Mouse (Mus musculus) testis, postnatal 10 days (tissue): ENCODE data around the gene Armh4.

Experiments used
- DNase-seq: peaks from one replicate; pipeline ENCODE4 v3.0.0; 2021; ENCODE audit warnings: low spot score

Armh4 gene

GRCm38 (mm10) chr14:49733950-49734349 lies 49.2 kb downstream of the Armh4 start:
- DNase-seq = no peak

DNA sequence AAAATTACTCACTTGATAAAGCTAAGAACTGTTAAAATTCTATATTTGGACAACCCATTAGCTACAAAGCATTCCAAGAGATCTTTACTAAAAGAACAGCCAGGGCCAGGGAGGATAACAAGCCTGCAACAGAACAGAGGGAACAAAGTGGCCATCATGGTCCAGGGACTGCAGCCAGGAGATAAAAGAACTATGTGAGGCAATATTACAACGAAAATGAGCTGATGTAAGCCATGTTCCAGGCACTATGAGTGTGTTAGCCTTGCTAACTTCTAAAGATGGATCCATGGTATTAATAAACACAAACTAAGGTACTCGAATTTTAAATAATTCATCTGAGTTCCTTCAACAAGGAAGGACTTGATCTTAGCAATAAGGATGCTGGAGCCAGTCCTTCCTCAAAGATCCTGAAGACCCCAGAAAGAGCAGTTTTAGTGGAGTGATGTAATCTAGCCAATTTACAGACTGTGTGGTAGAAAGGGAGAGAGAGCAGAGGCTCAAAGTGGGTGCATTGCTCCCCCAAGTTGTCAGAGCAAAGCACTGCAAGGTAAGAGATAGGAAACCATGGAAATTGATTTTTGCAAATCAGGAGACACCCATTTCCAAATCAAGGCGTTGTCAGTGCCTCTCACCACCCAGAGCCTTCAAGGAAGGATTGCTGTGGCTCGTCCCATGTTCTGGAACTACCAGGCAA lies 59.7 kb downstream of the Armh4 start:
- no peak for DNase-seq

DNA sequence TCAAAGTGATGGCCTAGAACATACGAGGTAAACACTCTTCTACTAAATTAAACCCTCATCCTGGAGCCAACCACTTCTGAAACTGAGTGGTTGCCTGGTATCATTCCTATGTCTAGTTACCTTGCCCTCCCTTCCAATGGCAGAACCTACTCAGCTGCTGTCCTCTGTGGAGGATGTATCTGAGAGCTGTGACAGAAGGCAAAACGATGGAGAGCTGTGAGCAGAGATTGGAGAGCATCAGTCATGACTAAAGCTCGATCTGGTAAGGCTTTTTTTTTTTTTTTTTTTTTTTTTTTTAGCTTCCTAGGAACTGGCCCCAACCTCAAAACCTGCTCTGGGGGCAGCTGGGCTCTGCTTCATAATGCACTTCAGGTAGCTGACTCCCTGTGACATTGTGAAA lies 60.4 kb downstream of the Armh4 start:
- no peak for DNase-seq

- DNase-seq = no peak
Measured at GRCm38 (mm10) chr14:49721281-49721680, 61.9 kb downstream of the Armh4 start.

DNA sequence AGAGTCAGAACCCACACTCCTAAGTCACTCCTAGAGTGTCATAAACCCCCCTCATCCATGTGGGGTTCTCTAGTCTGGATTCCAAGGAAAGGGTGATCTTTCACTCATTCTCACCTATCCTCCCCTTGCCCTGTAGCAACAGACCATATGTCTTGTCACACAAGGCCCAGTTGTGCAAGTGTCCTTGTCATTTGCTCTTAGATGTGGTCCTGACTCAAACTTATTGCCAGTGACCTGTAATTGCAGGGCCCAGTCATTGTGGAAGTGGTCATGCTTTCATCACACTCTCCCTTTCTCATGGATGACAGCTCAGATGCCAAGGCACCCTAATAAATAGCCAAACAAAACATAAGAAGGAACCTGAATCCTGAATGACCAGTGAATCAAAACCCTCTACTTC lies 63.5 kb downstream of the Armh4 start:
- no peak for DNase-seq

GRCm38 (mm10) chr14:49711016-49711415 lies 72.2 kb downstream of the Armh4 start:
- peak; percentile 46 for DNase-seq

- DNase-seq = no peak
Measured at GRCm38 (mm10) chr14:49703432-49704200, 79.6 kb downstream of the Armh4 start.

- DNase-seq = no peak
Measured at GRCm38 (mm10) chr14:49679511-49680284, 103.5 kb downstream of the Armh4 start.

DNA sequence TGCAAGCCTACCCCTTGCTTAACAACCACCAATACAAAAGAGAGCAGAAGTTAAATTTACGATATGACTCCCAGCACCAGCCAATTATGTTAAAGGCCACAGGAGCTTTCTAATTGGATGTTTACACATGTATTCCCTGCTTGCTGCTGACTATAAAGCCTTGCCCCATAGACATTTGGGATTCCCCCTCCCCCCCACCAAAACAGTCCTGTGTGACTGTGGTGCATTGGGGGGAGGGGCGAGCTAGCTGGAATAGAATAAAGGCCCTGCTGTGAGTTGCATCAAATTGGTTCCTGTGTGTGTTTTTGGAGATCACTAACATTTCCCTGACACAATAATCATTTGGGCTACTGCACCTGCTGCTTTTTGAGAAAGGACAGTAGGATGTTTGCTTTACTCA lies 106.6 kb downstream of the Armh4 start:
- DNase-seq = no peak

- no peak for DNase-seq
Measured at GRCm38 (mm10) chr14:49660444-49660843, 122.7 kb downstream of the Armh4 start.

DNA sequence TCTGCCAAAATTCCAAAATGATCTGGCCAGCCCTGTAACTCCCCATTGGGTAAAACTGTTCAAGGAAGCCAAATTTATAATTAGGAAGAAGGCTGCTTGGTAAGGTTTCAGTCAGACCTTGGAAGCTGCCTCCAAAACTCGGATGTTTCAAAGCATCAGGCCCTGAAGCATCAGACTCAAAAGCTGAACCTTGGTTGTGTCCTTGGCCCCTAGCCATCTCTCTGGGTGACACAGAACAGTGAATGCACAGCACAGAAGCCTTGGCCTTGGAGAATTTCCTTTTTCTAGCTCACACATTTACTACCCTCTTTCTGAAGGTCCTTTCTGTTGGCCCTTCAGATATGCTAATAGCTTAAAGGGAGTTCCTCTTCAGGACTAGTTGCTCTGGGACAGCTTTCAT lies 134.0 kb downstream of the Armh4 start:
- peak; percentile 41 for DNase-seq

DNA sequence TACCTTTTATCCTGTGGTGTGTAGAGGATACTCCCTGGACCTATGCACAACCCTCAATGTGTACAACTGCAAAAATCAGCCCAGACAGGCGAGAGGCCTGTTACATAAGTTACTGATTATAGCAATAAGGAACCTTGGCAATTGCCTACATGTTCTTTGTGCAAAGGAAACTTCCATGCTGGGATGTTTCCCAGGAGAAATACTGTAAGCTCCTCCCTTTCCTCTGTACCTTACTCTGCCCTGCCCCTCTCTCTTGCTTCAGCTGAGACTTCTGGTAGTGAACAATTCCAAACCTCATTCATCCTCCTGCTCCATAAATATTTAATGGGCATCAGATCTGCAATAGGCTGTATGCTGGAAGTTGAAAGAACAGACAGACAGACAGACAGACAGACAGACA lies 145.8 kb downstream of the Armh4 start:
- no peak for DNase-seq

DNA sequence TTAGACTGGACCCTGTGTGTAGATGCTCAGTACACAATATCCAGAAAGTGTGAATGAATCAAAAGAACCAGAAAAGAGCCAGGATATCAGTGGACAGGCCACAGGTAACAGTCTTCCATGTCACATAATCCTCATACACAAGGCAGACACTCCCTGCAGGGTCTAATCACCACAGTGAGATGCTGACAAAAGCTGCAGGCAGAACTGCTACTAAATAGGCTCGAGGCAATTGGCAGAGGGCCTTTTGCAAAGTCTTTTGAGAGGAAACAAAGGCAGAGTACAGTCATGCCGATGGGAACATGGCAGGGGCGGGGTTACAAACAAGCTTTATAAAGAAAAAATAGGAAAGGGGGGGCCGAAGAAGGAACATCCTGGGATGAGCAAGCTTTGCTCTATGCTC lies 157.1 kb downstream of the Armh4 start:
- no peak for DNase-seq
